Mouse (Mus musculus) kidney, embryonic 16.5 days (tissue): ENCODE measurements around the gene Aven. TPM values are rescaled to one million over a fixed set of nuclear protein-coding genes. Genes with fewer than 3 reads are reported as not detected.

Experiments
- ATAC-seq: fragments of 200-750 bp; cut with Nextera tagmentation; 2 replicates; pipeline ENCODE4 v1.8.0; 2017; ENCODE audit warnings: moderate TSS enrichment; ENCODE audit not compliant: low FRiP score, low TSS enrichment
- H3K27ac ChIP-seq: fragments of 300-500 bp; sonication (generic); 2 replicates; pipeline ENCODE4 v1.5.1; 2014; ENCODE audit warnings: low read length
- H3K27me3 ChIP-seq: fragments of 300-500 bp; sonication (generic); 2 replicates; pipeline ENCODE4 v1.6.1; 2014; ENCODE audit warnings: low read length, control low read depth, mixed read lengths; ENCODE audit not compliant: insufficient read depth
- H3K36me3 ChIP-seq: fragments of 300-500 bp; sonication (generic); 2 replicates; pipeline ENCODE4 v1.6.1; 2014; ENCODE audit warnings: low read length, control low read depth, mixed read lengths; ENCODE audit not compliant: insufficient read depth
- H3K4me1 ChIP-seq: fragments of 300-500 bp; sonication (generic); 2 replicates; pipeline ENCODE4 v1.6.1; 2014; ENCODE audit warnings: low read length, control low read depth, mixed read lengths; ENCODE audit not compliant: insufficient read depth
- H3K4me2 ChIP-seq: fragments of 300-500 bp; sonication (generic); replicated peaks from 2 replicates; pipeline ENCODE4 v1.6.1; 2014; ENCODE audit warnings: low read depth, low read length
- H3K4me3 ChIP-seq: fragments of 300-500 bp; sonication (generic); 2 replicates; pipeline ENCODE4 v1.5.1; 2014; ENCODE audit warnings: mild to moderate bottlenecking, low read length
- H3K9ac ChIP-seq: fragments of 300-500 bp; sonication (generic); replicated peaks from 2 replicates; pipeline ENCODE4 v1.6.1; 2014; ENCODE audit warnings: low read length
- H3K9me3 ChIP-seq: fragments of 300-500 bp; sonication (generic); 2 replicates; pipeline ENCODE4 v1.6.1; 2016; ENCODE audit warnings: low read length, control low read depth
- WGBS: fragments of 180-500 bp; shearing (Covaris S2); extraction: QIAGEN DNeasy Blood & Tissue Kit; methylation state at CpG from one replicate; pipeline ENCODE4 v1.1.7; 2014; 5-methylcytosine and 5-hydroxymethylcytosine counted together
- microRNA-seq: library from miRNA; unstranded; fragments of <30 nt; microRNA quantifications from one replicate; pipeline ENCODE4, GENCODE M21; 2016
- polyA plus RNA-seq: library from polyadenylated mRNA; unstranded; fragments of >200 nt; fragmentation: Nextera tagmentation; extraction: Ambion mirVana; gene quantifications from 2 replicates; pipeline ENCODE4 v1.2.1, GENCODE M21; 2015

Aven gene
- polyA plus RNA-seq, 1 experiment from 2014 or later = 7.3 TPM

DNA sequence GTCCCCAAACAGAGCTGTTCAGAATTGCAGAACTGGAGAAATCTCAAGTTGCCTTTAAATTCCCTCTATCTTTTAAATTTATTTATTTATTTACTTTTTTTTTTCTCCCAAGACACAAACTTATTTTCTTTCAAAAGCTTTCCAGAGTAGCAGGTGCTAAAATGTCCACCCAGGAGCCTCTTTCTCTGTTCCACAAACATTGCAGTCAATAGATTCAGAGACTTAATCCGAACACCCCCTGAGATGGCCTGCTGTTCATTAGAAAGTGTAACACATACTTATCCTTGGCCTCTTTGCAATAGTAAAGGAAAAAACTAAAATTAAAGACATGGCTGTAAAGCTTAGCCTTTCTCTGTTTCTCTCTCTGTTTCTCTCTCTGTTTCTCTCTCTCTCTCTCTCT lies 184.5 kb downstream of the Aven start:
- H3K9ac ChIP-seq = no peak overlapping the region
- no peaks in the 10 kb centered on the region for H3K27me3 ChIP-seq
- no peaks in the 10 kb centered on the region for H3K4me1 ChIP-seq
- H3K36me3 ChIP-seq = no peaks in the 10 kb centered on the region
- no peak overlapping the region for H3K4me3 ChIP-seq
- no peak overlapping the region for H3K4me2 ChIP-seq
- H3K9me3 ChIP-seq = no peaks in the 10 kb centered on the region
- 94% methylated on average over 1 of the region's 1 CpGs for WGBS
- no peak for ATAC-seq
- H3K27ac ChIP-seq = no peak overlapping the region

DNA sequence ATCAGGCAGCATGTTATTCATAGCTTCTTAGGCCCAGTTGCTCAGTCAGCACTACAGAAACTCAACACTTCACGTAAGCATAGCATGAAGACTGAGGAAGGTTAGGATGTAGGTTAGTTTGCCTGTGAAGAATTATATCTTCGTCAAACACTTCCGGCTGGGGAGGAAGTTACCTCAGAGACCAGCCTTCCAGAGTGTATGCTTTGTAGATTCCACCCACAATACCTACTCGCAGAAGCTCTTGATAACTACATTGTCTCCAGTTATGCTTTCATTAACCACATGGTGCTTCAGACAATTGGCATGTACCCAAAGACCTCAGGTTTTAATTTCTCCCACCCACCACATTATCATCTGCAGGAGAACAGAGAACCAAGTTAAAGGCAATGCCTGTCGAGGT lies 189.1 kb downstream of the Aven start:
- Histone ChIP-seq H3K4me1 (no peaks in the 10 kb centered on the region), H3K9ac (no peak overlapping the region), H3K27ac (no peak overlapping the region), H3K9me3 (no peaks in the 10 kb centered on the region), H3K27me3 (no peaks in the 10 kb centered on the region), H3K4me2 (no peak overlapping the region), H3K4me3 (no peak overlapping the region), H3K36me3 (no peaks in the 10 kb centered on the region)
- 86% methylated on average over 5 of the region's 5 CpGs for WGBS
- ATAC-seq = no peak

Small RNA genes within 50 kb of the gene (microRNA-seq; reads per million reads assigned to microRNA genes)
- not detected for gene Gm44374

Other genes starting within 250 kb of the Aven start
- gene Nutm1, start 233.7 kb upstream of the Aven start, polyA plus RNA-seq = 0.04 and 0.05 TPM in 2 replicates
- gene Nop10, start 231.0 kb upstream of the Aven start, polyA plus RNA-seq = 225 and 243 TPM in 2 replicates
- 9.4 and 12.3 TPM in 2 replicates for gene Slc12a6, start 227.1 kb upstream of the Aven start, polyA plus RNA-seq
- gene Gm21985, start 226.7 kb upstream of the Aven start, polyA plus RNA-seq = not detected in 2 replicates
- gene Emc4, start 124.9 kb upstream of the Aven start, polyA plus RNA-seq = 129 and 139 TPM in 2 replicates
- 37.0 and 42.6 TPM in 2 replicates for gene Katnbl1, start 113.8 kb upstream of the Aven start, polyA plus RNA-seq
- 20.0 and 21.3 TPM in 2 replicates for gene Emc7, start 38.0 kb upstream of the Aven start, polyA plus RNA-seq
- gene Chrm5, start 12.2 kb upstream of the Aven start, polyA plus RNA-seq = 0.10 TPM in 2 replicates